Mouse (Mus musculus): ENCODE data around the gene Arhgap33. TPM values are rescaled to one million over a fixed set of nuclear protein-coding genes. Genes with fewer than 3 reads are reported as not detected.
"Not testable (repeated sequence)": the region's sequence is repeated elsewhere in the genome, so short reads cannot be mapped to it uniquely, and the experiment has no call there.

Arhgap33 gene
- polyA plus RNA-seq, 1 experiment from 2014 or later, result 25.2 TPM

- H3K4me3 ChIP-seq, result peak overlapping the region; percentile 25
- WGBS, result 39% methylated on average over 8 of the region's 8 CpGs
- H3K27me3 ChIP-seq (replicated peaks; ENCODE audit: low read depth, poor library complexity, severe bottlenecking), result peaks cover 16% of the 10 kb centered on the region
- no peak overlapping the region for H3K27ac ChIP-seq (replicated peaks)
- peaks cover 9% of the 10 kb centered on the region for H3K36me3 ChIP-seq (replicated peaks)
- peaks cover 10% of the 10 kb centered on the region for H3K4me1 ChIP-seq
- H3K9me3 ChIP-seq, result no peaks in the 10 kb centered on the region; the same call in 1 of the 2 replicates
- no peak for DNase-seq (ENCODE audit: low spot score)
Measured at GRCm38 (mm10) chr7:30518325-30518724, 16.5 kb downstream of the Arhgap33 start.

GRCm38 (mm10) chr7:30515003-30515760, 19.7 kb downstream of the Arhgap33 start:
- H3K27ac ChIP-seq (replicated peaks), result no peak overlapping the region
- WGBS, result 56% methylated on average over 24 of the region's 24 CpGs

GRCm38 (mm10) chr7:30508061-30508460, 26.8 kb downstream of the Arhgap33 start:
- no peaks in the 10 kb centered on the region for H3K9me3 ChIP-seq
- no peaks in the 10 kb centered on the region for H3K4me1 ChIP-seq
- no peaks in the 10 kb centered on the region for H3K27me3 ChIP-seq (replicated peaks; ENCODE audit: low read depth, poor library complexity, severe bottlenecking)
- H3K27ac ChIP-seq (replicated peaks), result no peak overlapping the region
- DNase-seq (ENCODE audit: low spot score), result no peak
- H3K36me3 ChIP-seq (replicated peaks), result no peaks in the 10 kb centered on the region
- H3K4me3 ChIP-seq, result no peak overlapping the region
- WGBS, result 69% methylated on average over 4 of the region's 4 CpGs

More at GRCm38 (mm10) chr7:30515003-30515760, 19.7 kb downstream of the Arhgap33 start:
- Histone ChIP-seq H3K9me3 (no peaks in the 10 kb centered on the region), H3K4me3 (no peak overlapping the region), H3K36me3 (replicated peaks) (no peaks in the 10 kb centered on the region), H3K27me3 (replicated peaks; ENCODE audit: low read depth, poor library complexity, severe bottlenecking) (peaks cover 8% of the 10 kb centered on the region; the same call in 1 of the 2 replicates), H3K4me1 (peaks cover 4% of the 10 kb centered on the region; the same call in 1 of the 2 replicates)
- DNase-seq (ENCODE audit: low spot score), result no peak

- H3K27me3 ChIP-seq (replicated peaks; ENCODE audit: low read depth, poor library complexity, severe bottlenecking); H3K36me3 ChIP-seq (replicated peaks); H3K4me1 ChIP-seq; H3K27ac ChIP-seq (replicated peaks); H3K9me3 ChIP-seq; DNase-seq (ENCODE audit: low spot score); H3K4me3 ChIP-seq: not testable (repeated sequence)
- 79% methylated on average over 5 of the region's 5 CpGs for WGBS
Measured at GRCm38 (mm10) chr7:30501159-30501558, 33.7 kb downstream of the Arhgap33 start.

GRCm38 (mm10) chr7:30495506-30496042, 39.3 kb downstream of the Arhgap33 start:
- H3K36me3 ChIP-seq (replicated peaks); DNase-seq (ENCODE audit: low spot score); H3K4me1 ChIP-seq; H3K9me3 ChIP-seq; H3K27me3 ChIP-seq (replicated peaks; ENCODE audit: low read depth, poor library complexity, severe bottlenecking); H3K27ac ChIP-seq (replicated peaks); H3K4me3 ChIP-seq: not testable (repeated sequence)
- 66% methylated on average over 5 of the region's 5 CpGs for WGBS

GRCm38 (mm10) chr7:30493401-30493931, 41.4 kb downstream of the Arhgap33 start, which contains the start of gene Prodh2:
Gene Prodh2, plus strand, starts transcription at chr7:30493622.
- WGBS, result 59% methylated on average over 11 of the region's 11 CpGs

GRCm38 (mm10) chr7:30492765-30493164, 42.1 kb downstream of the Arhgap33 start:
- H3K36me3 ChIP-seq (replicated peaks), result no peaks in the 10 kb centered on the region
- H3K9me3 ChIP-seq, result no peaks in the 10 kb centered on the region
- H3K27ac ChIP-seq (replicated peaks), result no peak overlapping the region
- 21% methylated on average over 4 of the region's 4 CpGs for WGBS
- peak; percentile 75 for DNase-seq (ENCODE audit: low spot score)
- 0 out of 2 replicates have a peak, but pooled peaks cover 4% of the 10 kb centered on the region for H3K27me3 ChIP-seq (replicated peaks; ENCODE audit: low read depth, poor library complexity, severe bottlenecking)
- H3K4me3 ChIP-seq, result no peak overlapping the region
- no peaks in the 10 kb centered on the region for H3K4me1 ChIP-seq

More at GRCm38 (mm10) chr7:30493401-30493931, 41.4 kb downstream of the Arhgap33 start, which contains the start of gene Prodh2:
- no peak within 1 kb of the TSS for H3K4me3 ChIP-seq
- no peaks in the 10 kb centered on the region for H3K9me3 ChIP-seq
- H3K4me1 ChIP-seq, result no peaks in the 10 kb centered on the region
- peak; percentile 14 for DNase-seq (ENCODE audit: low spot score)
- H3K27me3 ChIP-seq (replicated peaks; ENCODE audit: low read depth, poor library complexity, severe bottlenecking), result 0 out of 2 replicates have a peak, but pooled peaks cover 4% of the 10 kb centered on the region
- no peaks in the 10 kb centered on the region for H3K36me3 ChIP-seq (replicated peaks)
- no peak within 1 kb of the TSS for H3K27ac ChIP-seq (replicated peaks)

GRCm38 (mm10) chr7:30490957-30491307, 43.9 kb downstream of the Arhgap33 start:
- 0 out of 2 replicates have a peak, but pooled peaks cover 4% of the 10 kb centered on the region for H3K27me3 ChIP-seq (replicated peaks; ENCODE audit: low read depth, poor library complexity, severe bottlenecking)
- H3K36me3 ChIP-seq (replicated peaks), result no peaks in the 10 kb centered on the region
- no peak overlapping the region for H3K4me3 ChIP-seq
- no peaks in the 10 kb centered on the region for H3K9me3 ChIP-seq
- no peak overlapping the region for H3K27ac ChIP-seq (replicated peaks)
- 23% methylated on average over 6 of the region's 6 CpGs for WGBS
- no peak for DNase-seq (ENCODE audit: low spot score)
- no peaks in the 10 kb centered on the region for H3K4me1 ChIP-seq

- 33% methylated on average over 16 of the region's 16 CpGs for WGBS
- peak; percentile 52 for DNase-seq (ENCODE audit: low spot score)
- Histone ChIP-seq H3K36me3 (replicated peaks) (no peaks in the 10 kb centered on the region), H3K27me3 (replicated peaks; ENCODE audit: low read depth, poor library complexity, severe bottlenecking) (0 out of 2 replicates have a peak, but pooled peaks cover 4% of the 10 kb centered on the region), H3K27ac (replicated peaks) (no peak overlapping the region), H3K4me3 (no peak overlapping the region), H3K9me3 (no peaks in the 10 kb centered on the region), H3K4me1 (no peaks in the 10 kb centered on the region)
Measured at GRCm38 (mm10) chr7:30490251-30490956, 44.5 kb downstream of the Arhgap33 start.

GRCm38 (mm10) chr7:30484250-30484649, 50.6 kb downstream of the Arhgap33 start:
- no peaks in the 10 kb centered on the region for H3K9me3 ChIP-seq

GRCm38 (mm10) chr7:30477415-30478381, 57.2 kb downstream of the Arhgap33 start:
- Histone ChIP-seq H3K27ac (replicated peaks) (no peak overlapping the region), H3K9me3 (0 out of 2 replicates have a peak, but pooled peaks cover 2% of the 10 kb centered on the region), H3K36me3 (replicated peaks) (no peaks in the 10 kb centered on the region), H3K27me3 (replicated peaks; ENCODE audit: low read depth, poor library complexity, severe bottlenecking) (peaks cover 20% of the 10 kb centered on the region), H3K4me1 (peaks cover 13% of the 10 kb centered on the region), H3K4me3 (peak overlapping the region; percentile 52)
- peak; percentile 37 for DNase-seq (ENCODE audit: low spot score)
- 10% methylated on average over 31 of the region's 32 CpGs for WGBS

More at GRCm38 (mm10) chr7:30484250-30484649, 50.6 kb downstream of the Arhgap33 start:
- DNase-seq (ENCODE audit: low spot score), result peak; percentile 74
- peaks cover 11% of the 10 kb centered on the region; the same call in 1 of the 2 replicates for H3K27me3 ChIP-seq (replicated peaks; ENCODE audit: low read depth, poor library complexity, severe bottlenecking)
- H3K36me3 ChIP-seq (replicated peaks), result no peaks in the 10 kb centered on the region
- 16% methylated on average over 8 of the region's 8 CpGs for WGBS
- H3K4me3 ChIP-seq, result no peak overlapping the region
- no peaks in the 10 kb centered on the region for H3K4me1 ChIP-seq
- H3K27ac ChIP-seq (replicated peaks), result no peak overlapping the region
